Mouse (Mus musculus) limb, embryonic 14.5 days (tissue): ENCODE results near the gene Dntt. TPM values are rescaled to one million over a fixed set of nuclear protein-coding genes. Genes with fewer than 3 reads are reported as not detected.

Experiments used
- ATAC-seq: fragments of 200-750 bp; cut with Nextera tagmentation; 2 replicates; pipeline ENCODE4 v1.8.0; 2017; ENCODE audit warnings: low read depth, moderate number of reproducible peaks, moderate TSS enrichment; ENCODE audit not compliant: low FRiP score
- DNase-seq: peaks from one replicate; pipeline ENCODE4 v3.0.0-alpha.2; 2015; ENCODE audit warnings: low spot score
- H3K27ac ChIP-seq: fragments of 300-500 bp; sonication (generic); replicated peaks from 2 replicates; pipeline ENCODE4 v1.5.1; 2014; ENCODE audit warnings: low read depth, mild to moderate bottlenecking, low read length, moderate library complexity, mixed read lengths
- H3K27me3 ChIP-seq: fragments of 300-500 bp; sonication (generic); 2 replicates; pipeline ENCODE4 v1.6.1; 2014; ENCODE audit warnings: low read length, mixed read lengths; ENCODE audit not compliant: control insufficient read depth, insufficient read depth
- H3K36me3 ChIP-seq: fragments of 300-500 bp; sonication (generic); 2 replicates; pipeline ENCODE4 v1.6.1; 2014; ENCODE audit warnings: mild to moderate bottlenecking, low read length, moderate library complexity, mixed read lengths; ENCODE audit not compliant: control insufficient read depth, insufficient read depth
- H3K4me1 ChIP-seq: fragments of 300-500 bp; sonication (generic); 2 replicates; pipeline ENCODE4 v1.6.1; 2014; ENCODE audit warnings: antibody characterized with exemption, low read length, mixed read lengths; ENCODE audit not compliant: control insufficient read depth, insufficient read depth
- H3K4me2 ChIP-seq: fragments of 300-500 bp; sonication (generic); replicated peaks from 2 replicates; pipeline ENCODE4 v1.6.1; 2014; ENCODE audit warnings: low read depth, mild to moderate bottlenecking, low read length, moderate library complexity; ENCODE audit not compliant: severe bottlenecking
- H3K4me3 ChIP-seq: fragments of 300-500 bp; sonication (generic); replicated peaks from 2 replicates; pipeline ENCODE4 v1.5.1; 2014; ENCODE audit warnings: low read length
- H3K9ac ChIP-seq: fragments of 300-500 bp; sonication (generic); 2 replicates; pipeline ENCODE4 v1.6.1; 2014; ENCODE audit warnings: mild to moderate bottlenecking, low read depth, low read length, moderate library complexity; ENCODE audit not compliant: severe bottlenecking
- H3K9me3 ChIP-seq: fragments of 300-500 bp; sonication (generic); 2 replicates; pipeline ENCODE4 v1.6.1; 2016; ENCODE audit warnings: low read length; ENCODE audit not compliant: control insufficient read depth
- POLR2A ChIP-seq: fragments of 200-500 bp; IDR thresholded peaks from 2 replicates; pipeline ENCODE4 v1.8.0; 2012; ENCODE audit warnings: inconsistent platforms, mild to moderate bottlenecking, moderate library complexity, borderline replicate concordance; ENCODE audit not compliant: insufficient read depth, insufficient read length; ENCODE audit errors: extremely low read depth
- WGBS: fragments of 180-500 bp; shearing (Covaris S2); extraction: QIAGEN DNeasy Blood & Tissue Kit; methylation state at CpG from one replicate; pipeline ENCODE4 v1.1.7; 2014; 5-methylcytosine and 5-hydroxymethylcytosine counted together
- polyA plus RNA-seq, 2 experiments: library from polyadenylated mRNA; depleted of rRNA in 1 of 2; stranded (reverse) in 1 of 2; unstranded in 1 of 2; fragments of >200 nt; fragmentation: Nextera tagmentation in 1 of 2; extraction: Ambion mirVana in 1 of 2; gene quantifications; 2 replicates each; pipeline versions ENCODE4 v1.2.1 to v1.2.3; 2012 to 2014

Gene Dntt
- polyA plus RNA-seq, 2 experiments: not detected

- Histone ChIP-seq H3K27me3 (no peaks in the 10 kb centered on the region), H3K9ac (no peak overlapping the region), H3K27ac (no peak overlapping the region), H3K4me2 (no peak overlapping the region), H3K4me3 (no peak overlapping the region), H3K4me1 (no peaks in the 10 kb centered on the region), H3K9me3 (no peaks in the 10 kb centered on the region), H3K36me3 (no peaks in the 10 kb centered on the region)
- 80% methylated on average over 3 of the region's 3 CpGs for WGBS
- DNase-seq (no peak), ATAC-seq (no peak)
- no peak for TF ChIP-seq POLR2A
These were observed 19.1 kb downstream of the Dntt start for GRCm38 (mm10) chr19:41048187-41048559.

GRCm38 (mm10) chr19:41051714-41052113 lies 22.6 kb downstream of the Dntt start:
- Histone ChIP-seq H3K27me3 (no peaks in the 10 kb centered on the region), H3K9ac (no peak overlapping the region), H3K4me2 (no peak overlapping the region), H3K36me3 (no peaks in the 10 kb centered on the region), H3K4me1 (no peaks in the 10 kb centered on the region), H3K4me3 (no peak overlapping the region), H3K27ac (no peak overlapping the region), H3K9me3 (no peaks in the 10 kb centered on the region)
- no peak for TF ChIP-seq POLR2A
- 69% methylated on average over 1 of the region's 1 CpGs for WGBS
- DNase-seq (no peak), ATAC-seq (no peak)

- no peak for DNase-seq
- no peaks in the 10 kb centered on the region for H3K27me3 ChIP-seq
- WGBS: 61% methylated on average over 5 of the region's 5 CpGs
- H3K4me1 ChIP-seq: no peaks in the 10 kb centered on the region
- no peak overlapping the region for H3K4me2 ChIP-seq
- no peak overlapping the region for H3K9ac ChIP-seq
- ATAC-seq: no peak
- no peaks in the 10 kb centered on the region for H3K9me3 ChIP-seq
- H3K27ac ChIP-seq: no peak overlapping the region
- H3K36me3 ChIP-seq: no peaks in the 10 kb centered on the region
- H3K4me3 ChIP-seq: no peak overlapping the region
- TF ChIP-seq POLR2A: no peak
These were observed 23.2 kb downstream of the Dntt start for GRCm38 (mm10) chr19:41052247-41052646.

GRCm38 (mm10) chr19:41053530-41053929 lies 24.5 kb downstream of the Dntt start:
- Histone ChIP-seq H3K9ac (no peak overlapping the region), H3K4me2 (no peak overlapping the region), H3K27me3 (no peaks in the 10 kb centered on the region), H3K4me3 (no peak overlapping the region), H3K4me1 (no peaks in the 10 kb centered on the region), H3K36me3 (no peaks in the 10 kb centered on the region), H3K27ac (no peak overlapping the region), H3K9me3 (no peaks in the 10 kb centered on the region)
- DNase-seq: no peak
- no peak for ATAC-seq
- 35% methylated on average over 10 of the region's 10 CpGs for WGBS
- TF ChIP-seq POLR2A: no peak

- TF ChIP-seq POLR2A: no peak
- Histone ChIP-seq H3K9ac (no peak overlapping the region), H3K27ac (no peak overlapping the region), H3K9me3 (no peaks in the 10 kb centered on the region), H3K4me3 (no peak overlapping the region), H3K4me1 (no peaks in the 10 kb centered on the region), H3K27me3 (no peaks in the 10 kb centered on the region), H3K36me3 (no peaks in the 10 kb centered on the region), H3K4me2 (no peak overlapping the region)
- 52% methylated on average over 4 of the region's 4 CpGs for WGBS
- no peak for DNase-seq
- ATAC-seq: no peak
These were observed 25.6 kb downstream of the Dntt start for GRCm38 (mm10) chr19:41054702-41055101.

GRCm38 (mm10) chr19:41071500-41071899 lies 42.4 kb downstream of the Dntt start:
- H3K9ac ChIP-seq: no peak overlapping the region
- no peak for TF ChIP-seq POLR2A
- no peaks in the 10 kb centered on the region for H3K9me3 ChIP-seq
- ATAC-seq: no peak
- no peaks in the 10 kb centered on the region for H3K27me3 ChIP-seq
- peak; percentile 89 for DNase-seq
- no peak overlapping the region for H3K4me3 ChIP-seq
- WGBS: 8% methylated on average over 8 of the region's 8 CpGs
- H3K4me1 ChIP-seq: no peaks in the 10 kb centered on the region
- no peak overlapping the region for H3K27ac ChIP-seq
- no peak overlapping the region for H3K4me2 ChIP-seq
- no peaks in the 10 kb centered on the region for H3K36me3 ChIP-seq
